Mouse (Mus musculus) macrophage (primary cell): Measurements from ENCODE around the gene Slc35b4. TPM values are rescaled to one million over a fixed set of nuclear protein-coding genes. Genes with fewer than 3 reads are reported as not detected.

Experiments
- H3K27ac ChIP-seq: fragments of 350-480 bp; formaldehyde crosslinking; 2 replicates; pipeline ENCODE4 v1.9.0; 2021
- H3K36me3 ChIP-seq: fragments of 350-480 bp; formaldehyde crosslinking; 2 replicates; pipeline ENCODE4 v1.9.0; 2021; ENCODE audit errors: inconsistent target
- H3K4me3 ChIP-seq: fragments of 350-480 bp; formaldehyde crosslinking; 2 replicates; pipeline ENCODE4 v1.9.0; 2021; ENCODE audit errors: inconsistent target
- H3K79me2 ChIP-seq: fragments of 350-480 bp; formaldehyde crosslinking; 2 replicates; pipeline ENCODE4 v1.9.0; 2021; ENCODE audit errors: inconsistent target
- WGBS: methylation state at CpG from one replicate; pipeline ENCODE4 v1.1.7; 2026; ENCODE audit warnings: inconsistent platforms; ENCODE audit not compliant: missing documents; 5-methylcytosine and 5-hydroxymethylcytosine counted together
- polyA plus RNA-seq: library from polyadenylated mRNA; stranded (reverse); fragments of 250-400 nt; gene quantifications from 3 replicates; pipeline ENCODE4 v1.2.4, GENCODE M21; 2018; ENCODE audit warnings: inconsistent platforms

Slc35b4 gene
- polyA plus RNA-seq, 1 experiment from 2014 or later = 32.1 TPM

DNA sequence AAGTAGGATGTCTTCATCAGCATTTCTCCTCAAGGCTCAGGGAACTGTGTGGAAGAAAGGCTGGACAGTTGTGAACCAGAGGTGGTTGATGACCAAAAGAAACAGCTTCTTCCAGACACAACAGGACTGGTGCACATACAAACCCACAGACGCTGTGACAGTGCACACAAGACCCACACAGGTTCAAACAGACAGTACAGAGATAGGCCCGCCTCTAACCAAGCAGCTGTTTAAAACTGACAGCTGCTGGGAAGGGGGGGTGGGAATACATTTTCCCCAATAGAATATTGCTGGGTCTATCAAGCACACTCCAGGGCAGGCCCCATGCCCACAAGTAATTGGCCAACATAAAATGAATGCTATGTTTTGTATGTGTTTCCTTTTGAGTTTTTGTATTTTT, 52.5 kb downstream of the Slc35b4 start:
- 79% methylated on average over 2 of the region's 2 CpGs for WGBS
- H3K79me2 ChIP-seq = no peaks in the 10 kb centered on the region
- H3K27ac ChIP-seq = no peak overlapping the region
- no peaks in the 10 kb centered on the region for H3K36me3 ChIP-seq
- no peak overlapping the region for H3K4me3 ChIP-seq

DNA sequence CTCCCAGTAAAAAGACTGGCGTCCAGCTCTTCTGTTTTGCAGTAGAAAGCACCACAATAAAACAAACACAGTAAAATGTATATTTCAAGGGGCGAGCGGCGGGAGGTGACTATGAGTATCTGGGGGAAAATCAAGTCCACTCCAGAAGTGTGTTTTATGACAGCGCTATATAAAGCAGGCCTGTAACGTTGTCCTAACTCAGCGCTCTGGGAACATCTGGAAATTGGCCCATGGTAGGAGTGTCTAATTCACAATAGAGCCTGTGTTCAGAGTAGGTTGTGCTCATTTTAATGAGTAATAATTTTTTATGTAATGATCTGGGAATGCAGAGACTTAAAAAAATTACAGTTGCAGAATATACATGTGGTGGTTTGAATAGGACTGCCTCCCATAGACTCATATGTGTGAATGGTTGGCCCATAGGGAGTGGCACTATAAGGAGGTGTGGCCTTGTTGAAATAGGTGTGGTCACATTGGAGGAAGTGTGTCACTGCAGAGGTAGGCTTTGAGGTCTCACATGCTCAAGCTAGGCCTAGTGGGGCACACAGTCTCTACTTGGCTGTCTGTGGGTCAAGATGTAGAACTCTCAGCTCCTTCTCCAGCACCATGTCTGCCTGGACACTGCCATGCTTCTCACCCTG, 60.0 kb downstream of the Slc35b4 start:
- Histone ChIP-seq H3K36me3 (no peaks in the 10 kb centered on the region), H3K27ac (no peak overlapping the region), H3K4me3 (no peak overlapping the region), H3K79me2 (no peaks in the 10 kb centered on the region)
- 96% methylated on average over 7 of the region's 7 CpGs for WGBS

GRCm38 (mm10) chr6:34111406-34111805, 65.5 kb downstream of the Slc35b4 start:
- no peaks in the 10 kb centered on the region for H3K79me2 ChIP-seq
- WGBS = 88% methylated on average over 6 of the region's 6 CpGs
- no peak overlapping the region for H3K4me3 ChIP-seq
- no peaks in the 10 kb centered on the region for H3K36me3 ChIP-seq
- no peak overlapping the region for H3K27ac ChIP-seq

DNA sequence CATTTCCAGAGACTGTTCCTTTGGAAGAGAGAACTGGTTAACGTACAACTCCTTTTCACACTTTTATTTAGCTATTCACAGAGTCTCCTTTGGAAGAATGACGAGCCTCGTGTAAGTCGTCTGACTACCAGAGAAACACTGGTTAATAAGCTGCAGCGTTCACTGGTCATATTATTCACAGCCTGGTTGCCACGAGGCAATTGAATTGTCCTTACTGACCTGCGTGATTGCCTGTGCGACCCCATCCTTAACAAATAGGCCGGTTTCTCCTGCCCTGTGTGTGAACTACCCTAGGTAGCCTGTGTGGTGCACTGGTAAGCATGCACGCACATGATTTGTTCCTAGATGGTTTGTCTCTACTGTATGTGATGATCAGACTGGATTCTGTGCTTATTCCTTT, 66.3 kb downstream of the Slc35b4 start:
- Histone ChIP-seq H3K27ac (no peak overlapping the region), H3K36me3 (no peaks in the 10 kb centered on the region), H3K79me2 (no peaks in the 10 kb centered on the region), H3K4me3 (no peak overlapping the region)
- 98% methylated on average over 10 of the region's 10 CpGs for WGBS

Other genes starting within 250 kb of the Slc35b4 start
- gene Lrguk, start 147.7 kb downstream of the Slc35b4 start, polyA plus RNA-seq = 0.02 to 0.23 TPM (median 0.10 TPM) in 3 replicates
- gene Akr1b3, start 140.4 kb upstream of the Slc35b4 start, polyA plus RNA-seq = 115 to 197 TPM (median 149 TPM) in 3 replicates
- 17.3 to 79.9 TPM (median 28.5 TPM) in 3 replicates for gene Akr1b8, start 177.0 kb upstream of the Slc35b4 start, polyA plus RNA-seq
- 47.7 to 57.8 TPM (median 55.7 TPM) in 3 replicates for gene Akr1b10, start 207.1 kb upstream of the Slc35b4 start, polyA plus RNA-seq
- gene Akr1b7, start 235.2 kb upstream of the Slc35b4 start, polyA plus RNA-seq = not detected in 3 replicates